Mouse (Mus musculus): ENCODE results near the gene Caly.

Caly gene

GRCm38 (mm10) chr7:140081408-140082241 is 723 bp downstream of the Caly start:
- DNase-seq = no peak

GRCm38 (mm10) chr7:140080503-140081156 is 1.7 kb downstream of the Caly start:
- DNase-seq = peak; percentile 51 to 69

- peak; percentile 56 to 68 for DNase-seq
These were observed 3.6 kb downstream of the Caly start for GRCm38 (mm10) chr7:140078711-140079110.

GRCm38 (mm10) chr7:140077698-140078097 is 4.7 kb downstream of the Caly start:
- no peak for DNase-seq

- DNase-seq = peak; percentile 21 to 28
These were observed 12.2 kb downstream of the Caly start for GRCm38 (mm10) chr7:140070042-140070711.

GRCm38 (mm10) chr7:140067397-140067796 is 15.0 kb downstream of the Caly start:
- DNase-seq = no peak

GRCm38 (mm10) chr7:140063092-140063491 is 19.3 kb downstream of the Caly start:
- DNase-seq = peak; percentile 52 to 60

- peak in 1 of 2 experiments; percentile 34 for DNase-seq
These were observed 20.0 kb downstream of the Caly start for GRCm38 (mm10) chr7:140062307-140062706.

GRCm38 (mm10) chr7:140061832-140062130 is 20.6 kb downstream of the Caly start:
- DNase-seq = no peak

GRCm38 (mm10) chr7:140060936-140061831 is 21.2 kb downstream of the Caly start:
- peak; percentile 43 to 61 for DNase-seq

- no peak for DNase-seq
These were observed 22.7 kb downstream of the Caly start for GRCm38 (mm10) chr7:140059601-140060000.

- DNase-seq = no peak
These were observed 23.8 kb downstream of the Caly start for GRCm38 (mm10) chr7:140058528-140058927.

GRCm38 (mm10) chr7:140057413-140058407 is 24.6 kb downstream of the Caly start:
- no peak for DNase-seq

GRCm38 (mm10) chr7:140054124-140054523 is 28.2 kb downstream of the Caly start:
- no peak for DNase-seq

- DNase-seq = no peak
These were observed 33.1 kb downstream of the Caly start for GRCm38 (mm10) chr7:140049115-140049689.

GRCm38 (mm10) chr7:140048361-140049114 is 33.8 kb downstream of the Caly start, which contains the start of gene Msx3:
Msx3 (minus strand) TSS chr7:140049089.
- no peak for DNase-seq

- no peak for DNase-seq
These were observed 34.5 kb downstream of the Caly start for GRCm38 (mm10) chr7:140047811-140048311.

GRCm38 (mm10) chr7:140045546-140045945 is 36.8 kb downstream of the Caly start:
- DNase-seq = no peak

- DNase-seq = no peak
These were observed 39.6 kb downstream of the Caly start for GRCm38 (mm10) chr7:140042728-140043127.

GRCm38 (mm10) chr7:140037171-140037555 is 45.2 kb downstream of the Caly start:
- no peak for DNase-seq

Measured in lung, adult 18-20 months (tissue).